Mouse (Mus musculus): ENCODE results near the gene Krt6a. TPM values are rescaled to one million over a fixed set of nuclear protein-coding genes. Genes with fewer than 3 reads are reported as not detected.

The Krt6a gene
- not detected for total RNA-seq (2023)

GRCm38 (mm10) chr15:101694207-101694606, at the start of gene Krt6a:
Krt6a (minus strand) TSS chr15:101694307.

GRCm38 (mm10) chr15:101742711-101743110, 48.6 kb upstream of the Krt6a start, which contains the start of gene Krt71:
Krt71 (minus strand) TSS chr15:101743109.

DNA sequence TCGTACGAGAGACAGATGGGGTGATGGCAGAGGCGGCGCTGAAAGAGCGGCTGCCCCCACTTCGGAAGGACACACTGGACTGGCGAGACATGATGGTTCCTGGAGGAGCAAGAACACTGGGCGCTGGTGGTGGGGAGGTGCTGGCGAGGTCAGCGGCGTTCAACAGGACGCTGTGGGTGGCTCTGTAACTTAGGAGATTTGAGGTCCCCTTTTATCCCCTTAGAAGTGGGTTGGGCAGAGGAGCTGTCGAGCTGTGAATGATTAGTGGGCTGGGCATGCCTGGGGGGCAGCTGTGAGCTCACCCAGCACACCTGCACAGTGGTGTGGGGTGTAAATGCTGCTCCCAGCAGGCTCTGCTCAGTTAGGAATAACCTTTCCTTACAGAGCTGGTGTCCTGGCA, 18.6 kb upstream of the Krt6a start, which contains the start of gene Krt5:
Krt5 (minus strand) TSS at position 179 of the 400 bp plus-strand sequence.

DNA sequence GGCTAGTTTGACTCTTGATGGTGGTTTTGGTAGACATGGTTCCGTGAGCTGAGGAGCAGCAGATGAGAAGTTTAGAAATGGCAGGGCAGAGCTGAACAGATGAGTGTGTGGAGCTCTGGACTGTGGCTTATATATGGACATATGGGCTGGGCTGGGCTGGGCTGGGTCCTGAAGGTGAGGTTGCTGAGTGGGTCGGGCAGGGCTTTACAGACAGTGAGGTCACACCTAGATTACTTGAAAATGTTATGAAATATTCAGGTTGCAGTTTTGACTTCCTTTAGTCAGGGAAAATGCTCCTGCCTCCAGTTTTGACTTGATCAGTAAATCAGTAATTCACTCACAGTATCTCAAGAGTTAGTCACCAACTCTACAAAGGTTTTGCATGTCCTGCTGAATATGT, 13.9 kb downstream of the Krt6a start, which contains the start of gene Krt6b:
Krt6b (minus strand) TSS at position 101 of the 400 bp plus-strand sequence.

DNA sequence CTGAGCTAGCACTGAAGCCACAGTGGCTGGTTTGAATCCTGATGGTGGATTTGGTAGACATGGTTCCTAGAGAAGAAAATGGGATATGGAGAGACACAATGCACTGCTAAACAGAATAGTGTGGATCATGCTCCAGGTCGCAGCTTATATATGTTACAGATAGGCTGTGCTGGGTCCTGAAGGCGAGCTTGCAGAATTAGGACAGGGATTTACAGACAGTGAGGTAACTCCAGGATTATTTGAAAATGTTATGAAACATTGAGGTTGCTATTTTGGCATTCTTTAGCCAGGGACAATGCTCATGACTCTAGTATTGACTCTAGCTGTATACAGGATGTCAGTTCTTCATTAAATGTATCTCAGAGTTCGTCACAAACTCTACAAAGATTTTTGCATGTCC, 46.8 kb downstream of the Krt6a start, which contains the start of gene Gm5478:
Gm5478 (minus strand) TSS at position 101 of the 400 bp plus-strand sequence.

Other genes starting within 250 kb of the Krt6a start
- not detected for gene Krt88, start 246.6 kb downstream of the Krt6a start, total RNA-seq (2023)
- gene Krt81, start 230.6 kb downstream of the Krt6a start, total RNA-seq (2023) = not detected
- under 1 TPM; 0.27 to 0.73 TPM for gene Krt86, start 220.8 kb downstream of the Krt6a start, total RNA-seq (2023)
- not detected for gene Krt83, start 202.8 kb downstream of the Krt6a start, total RNA-seq (2023)
- not detected for gene Gm49425, start 177.0 kb downstream of the Krt6a start, total RNA-seq (2023)
- gene Krt84, start 161.5 kb downstream of the Krt6a start, total RNA-seq (2023) = not detected
- gene Krt82, start 143.6 kb downstream of the Krt6a start, total RNA-seq (2023) = not detected
- gene Krt90, start 131.4 kb downstream of the Krt6a start, total RNA-seq (2023) = not detected
- gene Krt75, start 120.4 kb downstream of the Krt6a start, total RNA-seq (2023) = not detected
- not detected for gene Gm5414, start 66.1 kb downstream of the Krt6a start, total RNA-seq (2023)
- gene Gm5478, start 46.9 kb downstream of the Krt6a start, total RNA-seq (2023) = not detected
- not detected for gene Krt6b, start 14.0 kb downstream of the Krt6a start, total RNA-seq (2023)
- not detected for gene Krt5, start 18.6 kb upstream of the Krt6a start, total RNA-seq (2023)
- not detected for gene Krt71, start 48.8 kb upstream of the Krt6a start, total RNA-seq (2023)
- gene Krt72, start 92.2 kb upstream of the Krt6a start, total RNA-seq (2023) = not detected
- gene Krt73, start 108.0 kb upstream of the Krt6a start, total RNA-seq (2023) = not detected
- gene Krt2, start 123.9 kb upstream of the Krt6a start, total RNA-seq (2023) = not detected
- not detected for gene Krt1, start 156.5 kb upstream of the Krt6a start, total RNA-seq (2023)
- gene Krt77, start 175.4 kb upstream of the Krt6a start, total RNA-seq (2023) = not detected
- not detected for gene Krt76, start 198.6 kb upstream of the Krt6a start, total RNA-seq (2023)
- not detected for gene Krt4, start 230.4 kb upstream of the Krt6a start, total RNA-seq (2023)
- not detected for gene Krt79, start 246.0 kb upstream of the Krt6a start, total RNA-seq (2023)

All from monocyte, adult 59 days (primary cell).